Mouse (Mus musculus) spleen, adult 2 months (tissue): ENCODE data around the gene Ulk4. TPM values are rescaled to one million over a fixed set of nuclear protein-coding genes. Genes with fewer than 3 reads are reported as not detected.
"Not testable (repeated sequence)": the region's sequence is repeated elsewhere in the genome, so short reads cannot be mapped to it uniquely, and the experiment has no call there.

Source experiments
- DNase-seq, 2 experiments: peaks; one replicate each; pipeline versions ENCODE4 v3.0.0 to v3.0.0-alpha.2; 2012 to 2021; ENCODE audit warnings: low spot score in 2 of 2, low read depth in 1 of 2
- H3K27ac ChIP-seq: fragments of 200-500 bp; 2 replicates; pipeline ENCODE4 v1.5.1; 2012; ENCODE audit warnings: low read length, inconsistent platforms; ENCODE audit not compliant: insufficient read depth
- H3K27me3 ChIP-seq: fragments of 200-500 bp; 2 replicates; pipeline ENCODE4 v1.6.1; 2012; ENCODE audit warnings: mild to moderate bottlenecking, moderate library complexity, low read length, inconsistent platforms; ENCODE audit not compliant: control insufficient read depth, insufficient read depth
- H3K36me3 ChIP-seq: fragments of 200-500 bp; 2 replicates; pipeline ENCODE4 v1.6.1; 2012; ENCODE audit warnings: mild to moderate bottlenecking, low read length, inconsistent platforms; ENCODE audit not compliant: control insufficient read depth, insufficient read depth
- H3K4me1 ChIP-seq: fragments of 200-500 bp; 2 replicates; pipeline ENCODE4 v1.6.1; 2011; ENCODE audit warnings: inconsistent platforms; ENCODE audit not compliant: control insufficient read depth, insufficient read depth, insufficient read length
- H3K4me3 ChIP-seq: fragments of 200-500 bp; 2 replicates; pipeline ENCODE4 v1.5.1; 2011; ENCODE audit warnings: mild to moderate bottlenecking, inconsistent platforms; ENCODE audit not compliant: insufficient read depth, insufficient read length; ENCODE audit errors: extremely low read depth
- CTCF ChIP-seq: fragments of 200-500 bp; IDR thresholded peaks from 2 replicates; pipeline ENCODE4 v1.5.1; 2011; ENCODE audit warnings: mild to moderate bottlenecking, inconsistent platforms; ENCODE audit not compliant: insufficient read depth, insufficient read length, insufficient replicate concordance; ENCODE audit errors: extremely low read depth
- POLR2A ChIP-seq: fragments of 200-500 bp; IDR thresholded peaks from 2 replicates; pipeline ENCODE4 v1.6.1; 2011; ENCODE audit warnings: low read depth, low read length, inconsistent platforms
- WGBS: fragments of 180-500 bp; shearing (Covaris S2); methylation state at CpG from one replicate; pipeline ENCODE4 v1.1.7; 2018; 5-methylcytosine and 5-hydroxymethylcytosine counted together
- polyA plus RNA-seq: library from polyadenylated mRNA; depleted of rRNA; stranded (reverse); fragments of >200 nt; gene quantifications from 2 replicates; pipeline ENCODE4 v1.2.3, GENCODE M21; 2012

Ulk4 gene
- polyA plus RNA-seq, 1 experiment = 0.39 TPM

- no peak overlapping the region for H3K4me3 ChIP-seq
- 34% methylated on average over 3 of the region's 3 CpGs for WGBS
- DNase-seq = peak; percentile 12 to 43
- TF ChIP-seq POLR2A = no peak
- peak; percentile 79 for TF ChIP-seq CTCF
- H3K36me3 ChIP-seq = no peaks in the 10 kb centered on the region
- no peaks in the 10 kb centered on the region for H3K4me1 ChIP-seq
- H3K27me3 ChIP-seq = no peaks in the 10 kb centered on the region
- no peak overlapping the region for H3K27ac ChIP-seq
Observed at GRCm38 (mm10) chr9:121215349-121216000, 61.5 kb downstream of the Ulk4 start.

GRCm38 (mm10) chr9:121212322-121212721, 64.7 kb downstream of the Ulk4 start:
- H3K4me1 ChIP-seq = no peaks in the 10 kb centered on the region
- no peaks in the 10 kb centered on the region for H3K36me3 ChIP-seq
- no peak for DNase-seq
- 46% methylated on average over 3 of the region's 3 CpGs for WGBS
- no peaks in the 10 kb centered on the region for H3K27me3 ChIP-seq
- no peak overlapping the region for H3K4me3 ChIP-seq
- H3K27ac ChIP-seq = no peak overlapping the region
- TF ChIP-seq CTCF (no peak), POLR2A (no peak)

- Histone ChIP-seq H3K27me3 (no peaks in the 10 kb centered on the region), H3K4me1 (no peaks in the 10 kb centered on the region), H3K27ac (no peak overlapping the region), H3K4me3 (no peak overlapping the region), H3K36me3 (no peaks in the 10 kb centered on the region)
- DNase-seq = no peak
- WGBS = 92% methylated on average over 7 of the region's 7 CpGs
- TF ChIP-seq CTCF (no peak), POLR2A (no peak)
Observed at GRCm38 (mm10) chr9:121205046-121205445, 72.0 kb downstream of the Ulk4 start.

GRCm38 (mm10) chr9:121204149-121204800, 72.7 kb downstream of the Ulk4 start:
- Histone ChIP-seq H3K4me1 (no peaks in the 10 kb centered on the region), H3K4me3 (no peak overlapping the region), H3K27me3 (no peaks in the 10 kb centered on the region), H3K36me3 (no peaks in the 10 kb centered on the region), H3K27ac (no peak overlapping the region)
- 88% methylated on average over 14 of the region's 14 CpGs for WGBS
- no peak for TF ChIP-seq CTCF
- no peak for TF ChIP-seq POLR2A
- no peak for DNase-seq

GRCm38 (mm10) chr9:121203686-121204085, 73.3 kb downstream of the Ulk4 start:
- H3K4me1 ChIP-seq = no peaks in the 10 kb centered on the region
- no peaks in the 10 kb centered on the region for H3K27me3 ChIP-seq
- no peak overlapping the region for H3K27ac ChIP-seq
- 96% methylated on average over 1 of the region's 1 CpGs for WGBS
- no peak for TF ChIP-seq CTCF
- TF ChIP-seq POLR2A = no peak
- no peak for DNase-seq
- H3K36me3 ChIP-seq = no peaks in the 10 kb centered on the region
- H3K4me3 ChIP-seq = no peak overlapping the region

GRCm38 (mm10) chr9:121199146-121199685, 77.8 kb downstream of the Ulk4 start:
- H3K36me3 ChIP-seq, H3K27ac ChIP-seq, H3K4me1 ChIP-seq, DNase-seq, H3K27me3 ChIP-seq, H3K4me3 ChIP-seq: not testable (repeated sequence)
- 93% methylated on average over 5 of the region's 5 CpGs for WGBS

- Histone ChIP-seq H3K27ac (no peak overlapping the region), H3K4me3 (no peak overlapping the region), H3K27me3 (no peaks in the 10 kb centered on the region), H3K4me1 (no peaks in the 10 kb centered on the region), H3K36me3 (no peaks in the 10 kb centered on the region)
- WGBS = 93% methylated on average over 9 of the region's 9 CpGs
- no peak for DNase-seq
- TF ChIP-seq POLR2A (no peak), CTCF (no peak)
Observed at GRCm38 (mm10) chr9:121196473-121196872, 80.5 kb downstream of the Ulk4 start.
